ENCODE assay signal across 10 mouse cellular contexts in genomic region chr7:102221899-102222298, GRCm38 (mm10). TPM values are rescaled to one million over a fixed set of nuclear protein-coding genes. Genes with fewer than 3 reads are reported as not detected.
DNase-seq lines count a peak whose midpoint lies in the region; ATAC-seq and TF ChIP-seq lines count a peak whose summit lies in the region.
"Had no signal": no experiment of that assay in that cellular context is flagged by ENCODE, and none has a peak within 500 bp of the region (broad histone marks: within the 10 kb centered on the region; RNA-seq: fewer than 3 reads in every experiment).

No protein-coding gene starts in this region.

- no peak overlapping the region for H3K9ac ChIP-seq in hindbrain, embryonic 15.5 days
- H3K9ac ChIP-seq in midbrain, embryonic 15.5 days: no peak overlapping the region

- H3K4me2 ChIP-seq in hindbrain, embryonic 15.5 days: peak overlapping the region; percentile 70
- H3K4me2 ChIP-seq in midbrain, embryonic 15.5 days: peak overlapping the region; percentile 76

- TF ChIP-seq POLR2A in kidney, adult 2 months (IDR thresholded peaks at IDR 0.05; ENCODE audit: low read depth, low read length): no peak
- no peak for TF ChIP-seq POLR2A in cortical plate, adult 2 months (IDR thresholded peaks at IDR 0.05; ENCODE audit: extremely low read depth, insufficient read depth, low read length)

- no peak overlapping the region for H3K27ac ChIP-seq in kidney, adult 2 months (ENCODE audit: insufficient read depth, low read depth, low read length)
- no peak overlapping the region for H3K27ac ChIP-seq in cortical plate, adult 2 months (ENCODE audit: insufficient read depth, low read length)
- H3K27ac ChIP-seq in hindbrain, embryonic 15.5 days (replicated peaks): no peak overlapping the region
- H3K27ac ChIP-seq in midbrain, embryonic 15.5 days: no peak overlapping the region

- H3K27me3 ChIP-seq in kidney, adult 2 months (replicated peaks; ENCODE audit: control insufficient read depth, insufficient read depth, low read length): no peaks in the 10 kb centered on the region
- no peaks in the 10 kb centered on the region for H3K27me3 ChIP-seq in hindbrain, embryonic 15.5 days
- no peaks in the 10 kb centered on the region for H3K27me3 ChIP-seq in midbrain, embryonic 15.5 days (replicated peaks)
- H3K27me3 ChIP-seq: Patski had no signal

- peak overlapping the region; percentile 37; the same call in 1 of the 2 replicates for H3K4me3 ChIP-seq in kidney, adult 2 months (ENCODE audit: insufficient read depth, low read depth, low read length)
- H3K4me3 ChIP-seq in cortical plate, adult 2 months (ENCODE audit: insufficient read depth, low read length): peak overlapping the region; percentile 48; the same call in 1 of the 2 replicates
- no peak overlapping the region; the same call in 1 of the 2 replicates for H3K4me3 ChIP-seq in hindbrain, embryonic 15.5 days
- H3K4me3 ChIP-seq in midbrain, embryonic 15.5 days: no peak overlapping the region

- ATAC-seq in hindbrain, embryonic 15.5 days (ENCODE audit: low FRiP score, low read depth): no peak
- no peak for ATAC-seq in midbrain, embryonic 15.5 days (replicated peaks)

- no peaks in the 10 kb centered on the region for H3K36me3 ChIP-seq in kidney, adult 2 months (ENCODE audit: control insufficient read depth, insufficient read depth, low read length)
- no peaks in the 10 kb centered on the region for H3K36me3 ChIP-seq in hindbrain, embryonic 15.5 days
- H3K36me3 ChIP-seq in midbrain, embryonic 15.5 days (replicated peaks): no peaks in the 10 kb centered on the region

- H3K4me1 ChIP-seq in kidney, adult 2 months (ENCODE audit: control insufficient read depth, insufficient read depth, low read length): no peaks in the 10 kb centered on the region
- peaks cover 2% of the 10 kb centered on the region for H3K4me1 ChIP-seq in cortical plate, adult 2 months (ENCODE audit: control insufficient read depth, insufficient read depth, low read length)
- peaks cover 6% of the 10 kb centered on the region for H3K4me1 ChIP-seq in hindbrain, embryonic 15.5 days (replicated peaks)
- H3K4me1 ChIP-seq in midbrain, embryonic 15.5 days: 0 out of 2 replicates have a peak, but pooled peaks cover 5% of the 10 kb centered on the region

- H3K9me3 ChIP-seq in hindbrain, embryonic 15.5 days: no peaks in the 10 kb centered on the region
- H3K9me3 ChIP-seq in midbrain, embryonic 15.5 days: no peaks in the 10 kb centered on the region

- no peak for TF ChIP-seq CTCF in kidney, adult 2 months (conservative IDR thresholded peaks at IDR 0.05; ENCODE audit: insufficient read depth, insufficient read length, low read depth, low read length)
- no peak for TF ChIP-seq CTCF in cortical plate, adult 2 months (IDR thresholded peaks at IDR 0.05; ENCODE audit: extremely low read depth, insufficient read depth, low read length)

- 28% methylated on average over 1 of the region's 1 CpGs for WGBS in kidney, adult 2 months
- 52% methylated on average over 1 of the region's 1 CpGs for WGBS in hindbrain, embryonic 15.5 days
- whole genome bisulfite sequencing in midbrain, embryonic 15.5 days: 45% methylated on average over 1 of the region's 1 CpGs

- DNase-seq in kidney, adult 2 months: no peak
- no peak for DNase-seq in kidney, postnatal 25 days
- no peak for DNase-seq in embryo, embryonic 10 days (ENCODE audit: low spot score)
- DNase-seq in adrenal gland, postnatal 25 days: no peak
- no peak for DNase-seq in cerebellum, adult 9-10 months
- DNase-seq: layer of hippocampus, adult 9-11 months had no signal

RNA-seq across cellular contexts. Expression of gene Pgap2, which starts 11.9 kb away (rescaled TPM):
- polyA plus RNA-seq in kidney, adult 2 months (2012; rRNA removed): 50.8 and 65.9 TPM in 2 replicates
- 29.1 and 29.9 TPM in 2 replicates for polyA plus RNA-seq in cortical plate, adult 2 months (2012; rRNA removed)
- 59.0 and 64.0 TPM in 2 replicates for polyA plus RNA-seq in hindbrain, embryonic 15.5 days (2015; fragmentation: Nextera tagmentation; extraction: Ambion mirVana)
- 59.2 and 59.5 TPM in 2 replicates for polyA plus RNA-seq in midbrain, embryonic 15.5 days (2015; fragmentation: Nextera tagmentation; extraction: Ambion mirVana)
- total RNA-seq in adrenal gland, postnatal 25 days (2021): 82.3 and 110 TPM in 2 replicates

RNA-seq across cellular contexts. Expression of gene Nup98, which starts 11.9 kb away (rescaled TPM):
- 13.0 and 13.3 TPM in 2 replicates for polyA plus RNA-seq in kidney, adult 2 months (2012; rRNA removed)
- polyA plus RNA-seq in cortical plate, adult 2 months (2012; rRNA removed): 16.2 and 17.1 TPM in 2 replicates
- polyA plus RNA-seq in hindbrain, embryonic 15.5 days (2015; fragmentation: Nextera tagmentation; extraction: Ambion mirVana): 19.0 and 20.6 TPM in 2 replicates
- 19.6 and 21.5 TPM in 2 replicates for polyA plus RNA-seq in midbrain, embryonic 15.5 days (2015; fragmentation: Nextera tagmentation; extraction: Ambion mirVana)
- 60.8 and 61.0 TPM in 2 replicates for total RNA-seq in adrenal gland, postnatal 25 days (2021)

RNA-seq across cellular contexts. Expression of gene Rhog, which starts 34.0 kb away (rescaled TPM):
- polyA plus RNA-seq in kidney, adult 2 months (2012; rRNA removed): 39.2 and 52.3 TPM in 2 replicates
- polyA plus RNA-seq in cortical plate, adult 2 months (2012; rRNA removed): 50.9 and 55.1 TPM in 2 replicates
- 20.1 and 20.5 TPM in 2 replicates for polyA plus RNA-seq in hindbrain, embryonic 15.5 days (2015; fragmentation: Nextera tagmentation; extraction: Ambion mirVana)
- 15.1 and 16.1 TPM in 2 replicates for polyA plus RNA-seq in midbrain, embryonic 15.5 days (2015; fragmentation: Nextera tagmentation; extraction: Ambion mirVana)
- total RNA-seq in adrenal gland, postnatal 25 days (2021): 58.9 and 59.7 TPM in 2 replicates

RNA-seq across cellular contexts. Expression of gene Stim1, which starts 45.7 kb away (rescaled TPM):
- polyA plus RNA-seq in kidney, adult 2 months (2012; rRNA removed): 33.6 and 37.0 TPM in 2 replicates
- polyA plus RNA-seq in cortical plate, adult 2 months (2012; rRNA removed): 75.4 and 75.7 TPM in 2 replicates
- 13.6 and 15.1 TPM in 2 replicates for polyA plus RNA-seq in hindbrain, embryonic 15.5 days (2015; fragmentation: Nextera tagmentation; extraction: Ambion mirVana)
- polyA plus RNA-seq in midbrain, embryonic 15.5 days (2015; fragmentation: Nextera tagmentation; extraction: Ambion mirVana): 12.6 and 13.1 TPM in 2 replicates
- 52.4 and 65.8 TPM in 2 replicates for total RNA-seq in adrenal gland, postnatal 25 days (2021)

Comparison
In these comparisons a context has a peak if more than half of its experiments do, and no peak if none do; other contexts are left out.
1. H3K4me3 ChIP-seq: peak in kidney, adult 2 months (single experiment) and cortical plate, adult 2 months (single experiment); none in hindbrain, embryonic 15.5 days (single experiment) and midbrain, embryonic 15.5 days (single experiment).